Mouse (Mus musculus) E14TG2a.4 (cell line): ENCODE results near the gene Tlk2.
"Not testable (repeated sequence)": the region's sequence is repeated elsewhere in the genome, so short reads cannot be mapped to it uniquely, and the experiment has no call there.

Source experiments
- H3K27me3 ChIP-seq: 2 replicates; pipeline ENCODE4 v1.6.1; 2014; ENCODE audit warnings: low read length, control low read depth; ENCODE audit not compliant: insufficient read depth
- H3K36me3 ChIP-seq: 2 replicates; pipeline ENCODE4 v1.6.1; 2014; ENCODE audit warnings: low read length, control low read depth; ENCODE audit not compliant: insufficient read depth
- H3K4me1 ChIP-seq: replicated peaks from 2 replicates; pipeline ENCODE4 v1.6.1; 2014; ENCODE audit warnings: low read depth, low read length, control low read depth
- H3K4me3 ChIP-seq: replicated peaks from 2 replicates; pipeline ENCODE4 v1.5.1; 2014; ENCODE audit warnings: mild to moderate bottlenecking, low read length
- H3K9me3 ChIP-seq: 2 replicates; pipeline ENCODE4 v1.6.1; 2014; ENCODE audit warnings: low read length, control low read depth
- CTCF ChIP-seq: conservative IDR thresholded peaks from 2 replicates; pipeline ENCODE4 v1.5.1; 2014; ENCODE audit warnings: low read length
- NANOG ChIP-seq: IDR thresholded peaks from 2 replicates; pipeline ENCODE4 v1.6.1; 2014; ENCODE audit warnings: borderline replicate concordance, low read length, mixed read lengths
- POU5F1 ChIP-seq: IDR thresholded peaks from 2 replicates; pipeline ENCODE4 v1.6.1; 2014; ENCODE audit warnings: low read length, borderline replicate concordance

Gene Tlk2

DNA sequence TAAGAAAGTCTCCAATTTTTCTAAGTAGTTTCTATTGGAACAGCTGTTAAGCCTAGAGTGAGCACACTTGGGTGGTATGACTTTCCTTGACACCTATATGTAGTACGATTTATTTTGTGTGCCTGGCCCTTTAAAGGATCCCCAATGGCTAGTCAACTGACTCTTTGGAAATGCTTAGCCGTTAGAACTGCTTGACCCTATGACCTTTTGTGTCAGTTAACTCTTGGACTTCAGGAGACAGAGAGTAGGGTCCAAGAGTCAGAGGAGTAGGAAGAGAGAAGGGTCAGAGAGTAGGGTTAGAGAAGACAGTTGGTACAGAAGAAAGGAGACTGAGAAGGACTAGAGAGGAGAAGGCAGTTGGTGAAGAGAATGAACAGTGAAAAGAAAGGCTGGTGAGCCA lies at the start of gene Tlk2:
TSS of gene Tlk2 (plus strand) at position 292 of the 400 bp plus-strand sequence.
- no peaks in the 10 kb centered on the region for H3K9me3 ChIP-seq
- H3K4me1 ChIP-seq, result peaks cover 30% of the 10 kb centered on the region
- H3K27me3 ChIP-seq, result no peaks in the 10 kb centered on the region
- no peak within 1 kb of the TSS for H3K4me3 ChIP-seq
- H3K36me3 ChIP-seq, result peaks cover 17% of the 10 kb centered on the region
- no peak for TF ChIP-seq NANOG
- no peak for TF ChIP-seq CTCF
- no peak for TF ChIP-seq POU5F1

DNA sequence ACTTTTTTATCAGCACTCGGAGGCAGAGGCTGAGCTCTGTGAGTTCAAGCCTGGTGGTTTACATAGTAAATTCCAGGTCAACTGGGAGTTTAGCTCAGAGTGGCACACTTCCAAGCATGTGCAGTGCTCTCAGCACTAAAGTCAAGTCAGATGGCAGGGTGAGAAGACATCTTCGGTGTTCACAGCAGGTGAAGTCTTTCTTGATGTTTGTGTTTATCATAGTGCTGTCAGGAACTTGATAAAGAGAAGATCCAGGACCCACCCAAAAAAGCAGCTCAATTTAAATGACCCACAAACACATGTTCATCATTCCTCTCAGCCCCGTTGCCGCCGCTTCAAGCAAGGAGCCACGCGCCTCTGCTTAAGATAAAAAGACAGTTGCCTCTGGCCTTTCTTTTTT lies 42.9 kb upstream of the Tlk2 start:
- Histone ChIP-seq H3K4me1 (peaks cover 25% of the 10 kb centered on the region), H3K36me3 (peaks cover 100% of the 10 kb centered on the region), H3K4me3 (no peak overlapping the region), H3K9me3 (no peaks in the 10 kb centered on the region), H3K27me3 (no peaks in the 10 kb centered on the region)
- TF ChIP-seq NANOG, result no peak
- no peak for TF ChIP-seq CTCF
- TF ChIP-seq POU5F1, result no peak

GRCm38 (mm10) chr11:105137255-105137654 lies 41.4 kb upstream of the Tlk2 start:
- Histone ChIP-seq H3K4me1 (peaks cover 34% of the 10 kb centered on the region), H3K36me3 (peaks cover 97% of the 10 kb centered on the region)
- H3K27me3 ChIP-seq, H3K4me3 ChIP-seq, H3K9me3 ChIP-seq: not testable (repeated sequence)

- H3K36me3 ChIP-seq, result peaks cover 67% of the 10 kb centered on the region
These were observed 38.1 kb upstream of the Tlk2 start for GRCm38 (mm10) chr11:105140512-105140911.

GRCm38 (mm10) chr11:105141115-105141514 lies 37.5 kb upstream of the Tlk2 start:
- H3K4me1 ChIP-seq, result peaks cover 33% of the 10 kb centered on the region
- H3K36me3 ChIP-seq, result peaks cover 61% of the 10 kb centered on the region
- no peaks in the 10 kb centered on the region for H3K27me3 ChIP-seq
- TF ChIP-seq CTCF (no peak), NANOG (no peak), POU5F1 (no peak)
- no peaks in the 10 kb centered on the region for H3K9me3 ChIP-seq
- H3K4me3 ChIP-seq, result no peak overlapping the region

More at GRCm38 (mm10) chr11:105140512-105140911, 38.1 kb upstream of the Tlk2 start:
- H3K27me3 ChIP-seq, H3K4me3 ChIP-seq, H3K9me3 ChIP-seq: not testable (repeated sequence)
- H3K4me1 ChIP-seq, result peaks cover 34% of the 10 kb centered on the region

DNA sequence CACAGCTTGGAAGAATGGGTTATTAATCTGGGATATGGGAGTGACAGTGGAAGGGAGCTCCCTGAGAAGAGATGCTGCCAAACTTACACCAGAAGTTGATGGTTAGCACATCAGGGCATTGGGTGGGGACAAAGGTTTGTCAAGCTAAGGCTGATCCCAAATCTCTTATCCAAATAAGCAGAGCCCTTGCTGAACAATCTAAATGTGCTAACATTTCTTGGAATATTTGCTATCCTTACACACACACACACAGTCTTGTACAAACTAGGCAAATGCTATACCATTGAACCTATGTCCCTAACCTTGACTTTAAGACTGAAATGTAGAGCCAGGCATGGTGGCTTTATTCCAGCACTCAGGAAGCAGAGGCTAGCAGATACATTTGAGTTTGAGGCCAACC lies 35.0 kb upstream of the Tlk2 start:
- H3K4me1 ChIP-seq, result peaks cover 20% of the 10 kb centered on the region

GRCm38 (mm10) chr11:105144084-105144483 lies 34.5 kb upstream of the Tlk2 start:
- Histone ChIP-seq H3K4me3 (no peak overlapping the region), H3K36me3 (peaks cover 31% of the 10 kb centered on the region), H3K27me3 (no peaks in the 10 kb centered on the region), H3K4me1 (peaks cover 21% of the 10 kb centered on the region), H3K9me3 (no peaks in the 10 kb centered on the region)
- TF ChIP-seq POU5F1 (no peak), CTCF (no peak), NANOG (no peak)

More for the DNA sequence above, 35.0 kb upstream of the Tlk2 start:
- TF ChIP-seq NANOG, result no peak
- TF ChIP-seq POU5F1, result no peak
- no peak for TF ChIP-seq CTCF
- H3K9me3 ChIP-seq, result no peaks in the 10 kb centered on the region
- H3K27me3 ChIP-seq, result no peaks in the 10 kb centered on the region
- H3K4me3 ChIP-seq, result no peak overlapping the region
- H3K36me3 ChIP-seq, result peaks cover 36% of the 10 kb centered on the region

DNA sequence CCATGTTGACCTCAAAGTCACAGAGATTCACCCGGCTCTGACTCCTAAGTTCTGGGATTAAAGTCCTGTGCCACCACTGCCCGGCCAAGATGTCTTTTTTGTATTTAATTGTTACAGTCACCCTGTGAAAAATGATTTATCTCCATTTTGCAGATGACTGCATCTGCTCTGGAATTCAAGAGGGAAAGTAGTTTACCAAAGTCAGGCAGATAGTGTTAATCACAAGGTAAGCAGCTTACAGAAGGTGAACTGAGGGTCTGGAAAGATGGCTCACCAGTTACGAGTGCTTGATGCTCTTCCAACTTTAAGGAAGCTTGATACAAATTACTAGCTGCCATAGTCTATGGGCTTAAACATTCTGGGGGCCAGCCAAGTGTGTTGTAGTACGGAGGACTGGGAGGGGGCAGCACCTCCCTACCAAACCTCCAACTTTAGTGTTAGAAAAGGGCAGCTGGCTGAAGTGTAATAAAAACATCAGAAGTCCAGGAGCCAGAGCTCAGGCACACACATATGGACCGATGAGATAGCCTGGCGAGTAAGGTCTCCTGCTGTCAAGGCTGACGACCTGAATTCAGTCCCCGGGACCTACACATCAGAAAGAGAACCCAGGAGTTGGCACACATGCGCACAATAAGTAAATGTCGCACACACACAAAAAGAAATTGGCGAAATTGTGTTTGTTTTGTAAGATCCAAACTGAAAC lies 33.9 kb upstream of the Tlk2 start:
- Histone ChIP-seq H3K36me3 (peaks cover 25% of the 10 kb centered on the region), H3K27me3 (no peaks in the 10 kb centered on the region), H3K4me3 (no peak overlapping the region), H3K4me1 (peaks cover 24% of the 10 kb centered on the region), H3K9me3 (no peaks in the 10 kb centered on the region)
- TF ChIP-seq CTCF, result no peak
- TF ChIP-seq NANOG, result no peak
- TF ChIP-seq POU5F1, result no peak

DNA sequence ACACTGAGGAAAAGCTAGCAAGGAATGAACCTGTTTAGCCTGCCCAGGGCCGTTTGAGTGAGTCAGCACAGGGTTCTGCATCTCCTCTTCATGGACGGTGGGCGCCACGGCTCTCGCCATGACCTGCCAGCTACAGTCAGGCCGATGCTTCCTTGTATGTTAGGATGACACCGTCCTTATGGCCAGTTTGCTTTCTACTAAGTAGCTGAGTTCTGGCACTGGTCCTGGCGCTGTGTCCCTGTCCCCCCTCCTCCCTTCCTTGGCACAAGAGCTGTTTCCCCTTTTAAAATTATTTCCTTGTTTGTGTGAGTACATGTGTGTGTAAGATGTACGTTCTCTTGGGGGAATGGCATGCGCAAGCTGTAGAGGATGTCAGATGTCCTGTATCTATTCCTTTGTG lies 33.4 kb upstream of the Tlk2 start:
- H3K36me3 ChIP-seq, result peaks cover 20% of the 10 kb centered on the region
- H3K9me3 ChIP-seq, result no peaks in the 10 kb centered on the region
- no peak overlapping the region for H3K4me3 ChIP-seq
- H3K27me3 ChIP-seq, result no peaks in the 10 kb centered on the region
- TF ChIP-seq POU5F1, result no peak
- TF ChIP-seq NANOG, result no peak
- no peak for TF ChIP-seq CTCF
- peaks cover 23% of the 10 kb centered on the region for H3K4me1 ChIP-seq
